Mouse (Mus musculus): ENCODE data around the gene Dner. TPM values are rescaled to one million over a fixed set of nuclear protein-coding genes. Genes with fewer than 3 reads are reported as not detected.

Dner gene
- polyA plus RNA-seq, 1 experiment from 2014 or later, result 0.38 TPM

GRCm38 (mm10) chr1:84395928-84396327, 300.1 kb downstream of the Dner start:
- Histone ChIP-seq H3K27me3 (ENCODE audit: control insufficient read depth, insufficient read depth, low read length) (no peaks in the 10 kb centered on the region; the same call in 1 of the 2 replicates), H3K4me2 (ENCODE audit: low read depth, low read length) (no peak overlapping the region), H3K36me3 (ENCODE audit: control insufficient read depth, insufficient read depth) (no peaks in the 10 kb centered on the region), H3K27ac (ENCODE audit: low read length) (no peak overlapping the region), H3K9me3 (replicated peaks; ENCODE audit: control insufficient read depth, low read length) (no peaks in the 10 kb centered on the region), H3K9ac (ENCODE audit: low read length) (no peak overlapping the region), H3K4me1 (ENCODE audit: control insufficient read depth, insufficient read depth, low read length) (no peaks in the 10 kb centered on the region), H3K4me3 (ENCODE audit: low read length) (no peak overlapping the region)
- WGBS, result 78% methylated on average over 8 of the region's 8 CpGs
- ATAC-seq (replicated peaks; ENCODE audit: extremely low read depth, insufficient read depth, low FRiP score), result no peak

DNA sequence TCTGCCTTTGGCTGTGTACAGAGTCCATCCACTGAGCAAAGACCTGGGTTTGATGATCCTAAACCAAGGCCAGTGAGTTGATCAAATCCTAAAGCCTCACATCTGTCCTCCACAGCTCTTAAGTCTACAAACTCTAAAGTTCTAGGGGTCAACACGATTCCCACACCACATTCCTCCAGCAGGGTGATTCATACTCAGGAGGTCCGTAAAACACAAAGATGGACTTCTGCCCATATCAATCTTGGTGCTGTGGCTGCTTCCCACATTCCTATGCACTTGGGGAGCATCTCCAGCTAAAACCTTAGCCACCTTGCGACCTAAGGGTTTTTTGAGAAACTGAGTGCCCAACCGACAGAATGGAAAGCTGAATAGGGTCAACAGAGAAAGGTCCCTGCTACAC, 305.1 kb downstream of the Dner start:
- no peak overlapping the region for H3K4me2 ChIP-seq (ENCODE audit: low read depth, low read length)
- 87% methylated on average over 4 of the region's 4 CpGs for WGBS

DNA sequence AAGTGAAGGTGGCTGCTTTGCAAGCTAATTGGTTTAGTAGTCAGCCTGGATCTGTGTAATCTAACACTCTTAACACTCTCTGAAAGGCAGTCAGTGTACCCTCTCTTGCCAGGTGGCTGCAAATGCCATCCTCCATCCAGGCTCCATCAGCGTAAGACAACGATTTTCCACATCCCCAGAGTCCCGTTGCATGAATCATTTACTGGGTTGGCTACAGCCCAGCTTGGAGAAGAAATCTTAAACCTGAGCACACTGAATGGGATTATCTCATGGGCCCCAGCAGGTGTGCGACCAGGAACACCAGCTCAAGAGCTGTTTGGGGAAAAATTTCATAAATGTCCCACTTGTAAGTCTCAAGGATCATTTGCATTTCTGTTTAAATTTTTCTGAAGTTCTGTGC, 308.4 kb downstream of the Dner start:
- 57% methylated on average over 4 of the region's 4 CpGs for WGBS
- Histone ChIP-seq H3K27ac (ENCODE audit: low read length) (no peak overlapping the region), H3K36me3 (ENCODE audit: control insufficient read depth, insufficient read depth) (no peaks in the 10 kb centered on the region), H3K4me1 (ENCODE audit: control insufficient read depth, insufficient read depth, low read length) (no peaks in the 10 kb centered on the region), H3K4me3 (ENCODE audit: low read length) (no peak overlapping the region), H3K27me3 (ENCODE audit: control insufficient read depth, insufficient read depth, low read length) (no peaks in the 10 kb centered on the region), H3K9me3 (replicated peaks; ENCODE audit: control insufficient read depth, low read length) (no peaks in the 10 kb centered on the region), H3K9ac (ENCODE audit: low read length) (no peak overlapping the region), H3K4me2 (ENCODE audit: low read depth, low read length) (no peak overlapping the region)
- ATAC-seq (replicated peaks; ENCODE audit: extremely low read depth, insufficient read depth, low FRiP score), result no peak

More for the DNA sequence above, 305.1 kb downstream of the Dner start:
- Histone ChIP-seq H3K4me3 (ENCODE audit: low read length) (no peak overlapping the region), H3K27me3 (ENCODE audit: control insufficient read depth, insufficient read depth, low read length) (no peaks in the 10 kb centered on the region; the same call in 1 of the 2 replicates), H3K36me3 (ENCODE audit: control insufficient read depth, insufficient read depth) (no peaks in the 10 kb centered on the region), H3K4me1 (ENCODE audit: control insufficient read depth, insufficient read depth, low read length) (no peaks in the 10 kb centered on the region), H3K9ac (ENCODE audit: low read length) (no peak overlapping the region), H3K9me3 (replicated peaks; ENCODE audit: control insufficient read depth, low read length) (no peaks in the 10 kb centered on the region), H3K27ac (ENCODE audit: low read length) (no peak overlapping the region)
- ATAC-seq (replicated peaks; ENCODE audit: extremely low read depth, insufficient read depth, low FRiP score), result no peak

GRCm38 (mm10) chr1:84386481-84387146, 309.4 kb downstream of the Dner start:
- WGBS, result 62% methylated on average over 8 of the region's 8 CpGs
- Histone ChIP-seq H3K4me2 (ENCODE audit: low read depth, low read length) (no peak overlapping the region), H3K9ac (ENCODE audit: low read length) (no peak overlapping the region), H3K4me1 (ENCODE audit: control insufficient read depth, insufficient read depth, low read length) (no peaks in the 10 kb centered on the region), H3K9me3 (replicated peaks; ENCODE audit: control insufficient read depth, low read length) (no peaks in the 10 kb centered on the region), H3K27ac (ENCODE audit: low read length) (no peak overlapping the region), H3K4me3 (ENCODE audit: low read length) (no peak overlapping the region), H3K27me3 (ENCODE audit: control insufficient read depth, insufficient read depth, low read length) (no peaks in the 10 kb centered on the region), H3K36me3 (ENCODE audit: control insufficient read depth, insufficient read depth) (no peaks in the 10 kb centered on the region)
- no peak for ATAC-seq (replicated peaks; ENCODE audit: extremely low read depth, insufficient read depth, low FRiP score)

- Histone ChIP-seq H3K9ac (ENCODE audit: low read length) (no peak overlapping the region), H3K4me3 (ENCODE audit: low read length) (no peak overlapping the region), H3K36me3 (ENCODE audit: control insufficient read depth, insufficient read depth) (no peaks in the 10 kb centered on the region), H3K4me2 (ENCODE audit: low read depth, low read length) (no peak overlapping the region), H3K27me3 (ENCODE audit: control insufficient read depth, insufficient read depth, low read length) (no peaks in the 10 kb centered on the region), H3K9me3 (replicated peaks; ENCODE audit: control insufficient read depth, low read length) (no peaks in the 10 kb centered on the region), H3K4me1 (ENCODE audit: control insufficient read depth, insufficient read depth, low read length) (no peaks in the 10 kb centered on the region), H3K27ac (ENCODE audit: low read length) (no peak overlapping the region)
- 67% methylated on average over 1 of the region's 1 CpGs for WGBS
- no peak for ATAC-seq (replicated peaks; ENCODE audit: extremely low read depth, insufficient read depth, low FRiP score)
These were observed 313.3 kb downstream of the Dner start for GRCm38 (mm10) chr1:84382709-84383108.

GRCm38 (mm10) chr1:84382064-84382463, 314.0 kb downstream of the Dner start:
- H3K4me1 ChIP-seq (ENCODE audit: control insufficient read depth, insufficient read depth, low read length), result no peaks in the 10 kb centered on the region
- H3K4me2 ChIP-seq (ENCODE audit: low read depth, low read length), result no peak overlapping the region
- no peaks in the 10 kb centered on the region for H3K27me3 ChIP-seq (ENCODE audit: control insufficient read depth, insufficient read depth, low read length)
- no peak overlapping the region for H3K4me3 ChIP-seq (ENCODE audit: low read length)
- 87% methylated on average over 5 of the region's 5 CpGs for WGBS
- no peaks in the 10 kb centered on the region for H3K9me3 ChIP-seq (replicated peaks; ENCODE audit: control insufficient read depth, low read length)
- ATAC-seq (replicated peaks; ENCODE audit: extremely low read depth, insufficient read depth, low FRiP score), result no peak
- H3K9ac ChIP-seq (ENCODE audit: low read length), result no peak overlapping the region
- no peaks in the 10 kb centered on the region for H3K36me3 ChIP-seq (ENCODE audit: control insufficient read depth, insufficient read depth)
- no peak overlapping the region for H3K27ac ChIP-seq (ENCODE audit: low read length)

- Histone ChIP-seq H3K27ac (ENCODE audit: low read length) (no peak overlapping the region), H3K4me2 (ENCODE audit: low read depth, low read length) (no peak overlapping the region), H3K4me3 (ENCODE audit: low read length) (no peak overlapping the region), H3K4me1 (ENCODE audit: control insufficient read depth, insufficient read depth, low read length) (no peaks in the 10 kb centered on the region), H3K36me3 (ENCODE audit: control insufficient read depth, insufficient read depth) (no peaks in the 10 kb centered on the region), H3K9me3 (replicated peaks; ENCODE audit: control insufficient read depth, low read length) (no peaks in the 10 kb centered on the region), H3K9ac (ENCODE audit: low read length) (no peak overlapping the region), H3K27me3 (ENCODE audit: control insufficient read depth, insufficient read depth, low read length) (no peaks in the 10 kb centered on the region)
- 82% methylated on average over 3 of the region's 3 CpGs for WGBS
- no peak for ATAC-seq (replicated peaks; ENCODE audit: extremely low read depth, insufficient read depth, low FRiP score)
These were observed 315.1 kb downstream of the Dner start for GRCm38 (mm10) chr1:84380895-84381294.

DNA sequence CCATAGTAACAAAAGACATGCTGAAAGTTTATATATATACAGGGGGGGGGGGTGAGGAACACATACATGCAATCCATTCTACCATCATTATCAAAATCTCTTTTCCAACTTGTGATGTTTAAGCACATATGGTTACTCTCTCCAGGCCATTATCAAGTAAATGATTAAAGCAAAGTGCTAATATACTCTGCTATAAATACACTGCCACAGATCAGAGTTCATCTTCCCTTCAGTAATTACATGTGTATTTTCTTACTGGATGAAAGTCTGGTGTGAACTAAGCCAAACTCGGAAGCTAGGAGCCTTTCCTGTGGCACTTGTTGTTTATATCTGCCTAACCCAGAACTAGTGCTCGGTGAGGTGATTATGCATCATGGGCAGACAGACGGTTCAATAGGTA, 328.3 kb downstream of the Dner start:
- Histone ChIP-seq H3K4me2 (ENCODE audit: low read depth, low read length) (no peak overlapping the region), H3K4me1 (ENCODE audit: control insufficient read depth, insufficient read depth, low read length) (no peaks in the 10 kb centered on the region), H3K36me3 (ENCODE audit: control insufficient read depth, insufficient read depth) (no peaks in the 10 kb centered on the region), H3K9me3 (replicated peaks; ENCODE audit: control insufficient read depth, low read length) (no peaks in the 10 kb centered on the region), H3K4me3 (ENCODE audit: low read length) (no peak overlapping the region), H3K27ac (ENCODE audit: low read length) (no peak overlapping the region), H3K27me3 (ENCODE audit: control insufficient read depth, insufficient read depth, low read length) (no peaks in the 10 kb centered on the region), H3K9ac (ENCODE audit: low read length) (no peak overlapping the region)
- 70% methylated on average over 3 of the region's 3 CpGs for whole genome bisulfite sequencing
- no peak for ATAC-seq (replicated peaks; ENCODE audit: extremely low read depth, insufficient read depth, low FRiP score)

GRCm38 (mm10) chr1:84366553-84366952, 329.5 kb downstream of the Dner start:
- H3K4me1 ChIP-seq (ENCODE audit: control insufficient read depth, insufficient read depth, low read length), result no peaks in the 10 kb centered on the region
- no peaks in the 10 kb centered on the region for H3K9me3 ChIP-seq (replicated peaks; ENCODE audit: control insufficient read depth, low read length)
- no peak overlapping the region for H3K4me3 ChIP-seq (ENCODE audit: low read length)
- H3K9ac ChIP-seq (ENCODE audit: low read length), result no peak overlapping the region
- no peak overlapping the region for H3K27ac ChIP-seq (ENCODE audit: low read length)
- WGBS, result 57% methylated on average over 3 of the region's 3 CpGs
- H3K4me2 ChIP-seq (ENCODE audit: low read depth, low read length), result no peak overlapping the region
- ATAC-seq (replicated peaks; ENCODE audit: extremely low read depth, insufficient read depth, low FRiP score), result no peak
- no peaks in the 10 kb centered on the region for H3K36me3 ChIP-seq (ENCODE audit: control insufficient read depth, insufficient read depth)
- no peaks in the 10 kb centered on the region for H3K27me3 ChIP-seq (ENCODE audit: control insufficient read depth, insufficient read depth, low read length)

All from heart, embryonic 16.5 days (tissue).